Mouse (Mus musculus) bone marrow, adult 2 months (tissue): ENCODE data around the gene Bcl2l14.

Experiments
- CTCF ChIP-seq: fragments of 200-500 bp; IDR thresholded peaks from 2 replicates; pipeline ENCODE4 v1.5.1; 2011; ENCODE audit warnings: low read length, control low read depth; ENCODE audit not compliant: control insufficient read depth, insufficient read depth
- POLR2A ChIP-seq: fragments of 200-500 bp; IDR thresholded peaks from 2 replicates; pipeline ENCODE4 v1.6.1; 2011; ENCODE audit warnings: low read depth, mild to moderate bottlenecking, control low read depth, low read length, borderline replicate concordance; ENCODE audit not compliant: control insufficient read depth

DNA sequence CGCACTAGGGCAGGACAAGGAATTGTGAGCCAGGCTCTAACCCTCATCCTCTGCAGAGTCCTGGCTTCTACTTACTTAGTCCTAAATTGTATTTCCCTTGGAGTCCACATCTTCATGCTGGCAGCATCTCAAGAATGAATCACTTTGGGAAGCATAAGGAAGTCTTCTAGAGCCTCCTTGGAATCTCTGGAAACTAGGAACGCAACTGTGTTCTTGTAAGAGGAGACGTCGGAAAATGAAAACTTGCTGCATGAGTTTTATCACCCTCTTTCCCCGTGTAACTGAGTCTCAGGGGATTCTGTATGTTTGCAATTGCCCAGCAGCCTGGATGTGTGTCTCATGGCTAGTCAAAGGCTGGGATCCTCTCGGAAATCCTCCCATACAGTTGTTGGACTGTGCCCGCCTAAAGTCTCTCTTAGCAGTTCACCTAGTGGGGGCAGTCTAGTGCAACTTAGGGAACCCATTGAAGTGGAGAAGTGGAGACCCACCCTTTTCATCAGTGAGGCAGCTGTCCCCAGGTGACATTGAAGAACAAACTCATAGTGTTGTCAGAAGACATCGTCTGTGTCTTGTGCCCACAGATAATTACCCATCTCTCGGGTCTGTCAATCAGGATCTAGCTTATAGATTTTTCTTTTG is 34.2 kb downstream of the Bcl2l14 start:
- no peak for TF ChIP-seq CTCF
- TF ChIP-seq POLR2A, result no peak
